Mouse (Mus musculus): ENCODE data around the gene Wnt2b.

Gene Wnt2b

DNA sequence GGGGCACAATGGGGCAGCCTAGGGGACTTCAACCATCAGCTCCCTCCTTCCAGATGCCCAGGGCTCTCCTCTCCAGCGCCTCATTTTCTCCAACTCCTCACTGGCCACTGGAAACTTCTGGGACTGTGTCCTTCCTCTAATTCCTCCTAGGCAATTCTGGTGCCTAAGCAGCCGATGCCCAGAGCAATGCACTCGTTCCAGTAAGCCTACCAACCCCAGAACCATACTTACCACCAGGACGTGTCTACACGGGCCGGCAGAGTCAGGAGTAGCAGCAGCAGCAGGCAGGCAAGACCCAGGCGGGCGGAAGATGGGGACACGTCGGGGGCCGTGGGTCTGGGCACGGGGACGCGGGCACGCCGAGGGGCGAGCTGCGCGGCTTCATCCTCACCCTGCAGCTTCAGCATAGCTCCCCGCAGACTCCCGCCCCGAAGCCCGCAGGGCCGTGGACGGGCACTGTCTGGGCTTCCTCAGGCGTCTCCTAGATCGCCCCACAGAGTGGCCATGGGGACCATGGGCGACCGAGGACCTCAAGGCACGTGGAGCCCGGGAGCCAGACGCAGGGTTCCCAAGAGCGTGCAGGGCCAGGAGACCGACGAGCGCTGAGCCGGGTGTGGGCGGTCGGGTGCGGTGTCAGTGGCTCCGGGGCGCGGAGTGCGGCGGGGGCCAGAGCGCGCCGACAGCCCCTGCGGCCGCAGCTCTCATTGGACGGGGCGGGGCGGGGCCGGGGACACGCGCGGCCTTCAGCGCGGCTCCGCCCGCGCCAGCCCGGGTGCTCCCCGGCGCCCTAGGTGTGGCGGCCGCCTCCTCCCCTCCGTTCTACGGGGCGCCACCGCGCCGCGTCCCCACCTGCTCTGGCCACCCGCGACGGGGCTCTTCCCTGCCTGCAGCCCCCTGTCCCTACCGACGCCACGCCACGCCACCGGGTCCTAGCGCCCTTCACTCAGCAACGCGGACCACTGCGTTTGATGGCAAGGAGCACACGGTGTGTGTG is at the start of gene Wnt2b:
Gene Wnt2b (minus strand): TSS at position 856 of the 994 bp plus-strand sequence.
- no peak for DNase-seq (ENCODE audit: low read depth, low spot score)

GRCm38 (mm10) chr3:105010681-105011339 is 49.1 kb upstream of the Wnt2b start:
- no peak for DNase-seq (ENCODE audit: low read depth, low spot score)

DNA sequence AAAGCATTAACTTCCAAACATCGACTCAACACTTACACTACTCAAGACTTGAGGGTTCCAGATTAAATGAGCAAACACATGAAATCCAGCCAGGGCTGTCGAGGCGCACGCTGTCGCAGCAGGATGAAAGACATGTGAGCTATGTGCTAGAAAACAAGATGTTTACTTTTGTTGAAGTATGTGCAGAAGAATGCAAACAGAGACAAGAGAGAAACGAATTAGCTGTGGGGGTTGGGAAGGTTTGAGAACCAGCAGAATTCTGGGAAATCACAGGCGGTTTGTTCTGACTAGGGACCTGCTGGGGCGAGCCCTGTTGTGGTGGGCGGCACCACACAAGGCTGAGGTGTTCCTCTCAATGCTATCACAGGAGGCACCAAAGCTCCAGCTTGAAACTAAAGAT is 46.3 kb upstream of the Wnt2b start:
- DNase-seq (ENCODE audit: low read depth, low spot score) = no peak

DNA sequence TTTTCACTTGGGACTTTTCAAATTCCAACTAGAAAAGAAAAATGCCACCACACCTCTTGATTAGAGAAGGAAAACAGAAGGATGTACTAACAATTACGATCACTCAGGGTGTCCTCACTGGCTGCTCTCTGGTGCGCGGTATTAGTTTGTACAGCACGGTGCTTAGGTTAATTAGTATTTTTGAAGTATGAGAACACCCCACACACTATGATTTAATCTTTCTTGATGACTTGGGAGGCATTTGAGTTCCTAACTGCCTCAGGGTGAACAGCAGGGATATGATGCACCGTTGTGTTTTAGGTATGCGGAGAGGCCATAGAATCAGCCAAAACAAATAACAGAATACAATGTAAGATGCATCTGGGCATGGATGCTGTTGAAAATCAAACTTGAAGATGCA is 44.4 kb upstream of the Wnt2b start:
- DNase-seq (ENCODE audit: low read depth, low spot score) = no peak

- DNase-seq (ENCODE audit: low read depth, low spot score) = no peak
These were observed 43.9 kb upstream of the Wnt2b start for GRCm38 (mm10) chr3:105005561-105006065.

GRCm38 (mm10) chr3:105005011-105005410 is 43.3 kb upstream of the Wnt2b start:
- DNase-seq (ENCODE audit: low read depth, low spot score) = no peak

- DNase-seq (ENCODE audit: low read depth, low spot score) = no peak
These were observed 42.3 kb upstream of the Wnt2b start for GRCm38 (mm10) chr3:105003960-105004463.

DNA sequence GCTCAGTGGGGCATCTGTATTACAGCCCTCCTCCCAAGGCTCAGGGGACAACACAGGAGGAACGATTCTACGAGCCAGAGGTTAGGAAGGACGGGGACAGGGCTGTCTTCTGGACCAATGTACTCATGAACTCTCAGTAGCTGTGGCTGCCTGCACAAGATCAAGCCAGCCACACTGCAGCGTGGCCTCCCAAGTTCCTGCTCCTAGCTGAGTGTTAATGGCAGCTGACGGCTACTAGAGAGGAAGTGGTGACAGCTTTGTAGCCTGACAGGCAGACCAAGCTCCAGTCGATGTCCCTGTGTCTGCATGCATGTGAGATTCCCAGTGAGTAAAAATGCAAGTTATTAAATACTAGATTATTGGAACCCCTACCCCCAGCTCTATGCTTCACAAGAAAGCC is 39.7 kb upstream of the Wnt2b start:
- no peak for DNase-seq (ENCODE audit: low read depth, low spot score)

- no peak for DNase-seq (ENCODE audit: low read depth, low spot score)
These were observed 38.8 kb upstream of the Wnt2b start for GRCm38 (mm10) chr3:105000561-105000960.

DNA sequence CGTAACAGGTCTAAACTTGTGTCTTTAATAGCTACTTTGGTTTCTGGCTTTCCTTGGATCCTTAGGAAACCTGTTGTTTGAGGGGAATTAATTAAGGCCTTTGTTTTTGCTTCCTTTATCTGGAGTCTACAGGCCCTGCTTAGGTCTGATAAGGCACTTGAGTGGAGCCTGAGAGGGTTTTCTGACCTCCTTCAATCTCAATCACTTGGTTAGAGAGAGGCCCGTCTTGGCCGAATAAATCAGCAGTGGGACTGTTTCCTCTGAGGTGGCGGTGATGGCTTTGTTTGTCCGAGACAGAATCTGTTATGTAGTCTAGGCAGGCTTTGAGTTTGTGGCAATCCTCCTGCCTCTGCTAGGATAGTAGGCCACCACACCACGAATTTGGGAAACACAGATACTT is 35.8 kb upstream of the Wnt2b start:
- DNase-seq (ENCODE audit: low read depth, low spot score) = no peak

DNA sequence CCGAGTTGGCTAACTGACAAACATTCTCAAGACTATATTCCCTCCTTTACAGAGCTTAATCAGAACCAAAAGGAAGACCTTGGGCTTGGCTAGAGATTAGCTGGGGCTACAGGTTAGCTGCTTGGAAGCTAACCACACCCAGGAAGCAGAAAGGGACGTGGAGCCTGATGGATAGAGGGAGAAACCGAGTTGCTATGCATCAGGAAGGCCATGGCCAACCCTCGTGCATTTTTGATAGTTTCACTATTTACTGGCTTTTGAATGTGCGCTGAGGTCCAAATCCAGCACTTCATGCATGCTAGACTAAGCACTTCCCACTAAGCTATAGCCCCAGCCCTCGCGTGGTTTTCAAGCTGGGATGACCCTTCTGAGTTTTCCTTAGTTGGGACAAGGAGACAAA is 34.0 kb upstream of the Wnt2b start:
- no peak for DNase-seq (ENCODE audit: low read depth, low spot score)

GRCm38 (mm10) chr3:104994415-104994841 is 32.7 kb upstream of the Wnt2b start:
- DNase-seq (ENCODE audit: low read depth, low spot score) = no peak

DNA sequence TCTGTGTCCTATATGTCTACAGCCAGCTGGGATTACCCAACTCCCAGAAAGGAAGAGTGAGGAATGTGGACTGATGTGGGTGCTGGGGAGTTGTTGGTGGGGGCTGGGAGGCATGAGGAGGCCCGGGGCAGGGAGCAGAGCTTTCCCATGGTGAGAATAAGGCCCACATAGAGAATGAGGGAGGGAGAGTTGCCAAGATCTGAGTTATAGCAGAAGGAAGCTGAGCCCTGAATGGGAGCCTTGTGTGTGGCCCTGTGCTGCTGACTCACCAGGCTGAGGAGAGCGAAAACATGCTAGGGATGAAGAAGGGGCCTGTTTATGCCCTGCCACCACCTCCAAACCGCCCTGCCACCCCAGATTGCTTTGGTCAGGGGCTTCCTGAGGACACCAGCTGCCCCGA is 32.1 kb upstream of the Wnt2b start:
- no peak for DNase-seq (ENCODE audit: low read depth, low spot score)

DNA sequence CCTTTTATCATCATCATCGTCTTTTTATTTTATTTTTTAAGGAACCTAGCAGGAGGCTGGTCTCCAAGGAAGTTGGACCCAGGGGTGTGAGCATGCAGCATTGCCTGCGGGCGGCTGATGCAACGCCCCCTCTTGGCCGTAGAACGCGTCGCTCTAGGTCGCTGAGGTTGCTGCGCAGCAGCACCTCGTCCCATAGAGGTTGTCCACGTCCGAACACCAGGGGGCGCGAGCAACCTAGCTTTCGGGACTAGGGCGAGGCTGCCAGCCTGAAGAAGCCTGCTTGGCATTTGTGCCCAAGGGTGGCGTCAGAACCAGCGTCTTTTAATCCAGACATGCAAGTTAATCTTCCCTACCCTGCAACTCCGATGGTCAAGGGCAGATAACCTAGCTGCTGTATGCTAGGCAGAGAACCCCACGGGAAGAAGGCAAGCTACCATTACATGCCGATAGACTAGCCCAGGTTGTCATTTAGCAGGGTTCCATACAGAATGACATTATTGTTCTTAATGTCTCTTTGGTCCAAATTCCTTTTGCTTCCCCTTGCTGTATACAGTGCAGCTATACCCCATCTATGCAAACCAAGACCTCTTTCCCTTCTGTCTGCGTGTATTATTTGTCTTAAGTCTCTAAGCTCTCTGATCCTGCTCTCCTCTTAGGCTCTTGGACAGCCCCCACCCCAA is 31.1 kb upstream of the Wnt2b start:
- DNase-seq (ENCODE audit: low read depth, low spot score) = peak; percentile 70

DNA sequence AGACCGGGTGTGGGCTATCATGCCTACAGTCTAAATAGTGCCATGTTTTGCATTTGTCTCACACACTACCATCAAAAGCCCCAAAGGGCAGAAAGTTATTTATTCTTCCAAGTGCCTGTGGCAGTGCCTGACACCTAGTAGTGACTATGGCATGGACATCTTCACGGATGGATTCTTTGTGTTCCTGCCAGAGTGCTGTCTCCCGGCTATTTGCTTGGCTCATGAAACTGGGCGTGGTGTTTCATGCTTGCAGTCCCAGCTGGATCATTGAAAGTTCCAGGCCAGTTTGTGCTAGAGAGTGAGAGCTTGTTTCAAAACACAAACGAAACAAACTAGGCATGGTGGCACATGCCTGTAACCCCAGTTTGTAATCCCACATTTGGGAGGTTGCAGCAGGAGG is 30.0 kb upstream of the Wnt2b start:
- DNase-seq (ENCODE audit: low read depth, low spot score) = no peak

DNA sequence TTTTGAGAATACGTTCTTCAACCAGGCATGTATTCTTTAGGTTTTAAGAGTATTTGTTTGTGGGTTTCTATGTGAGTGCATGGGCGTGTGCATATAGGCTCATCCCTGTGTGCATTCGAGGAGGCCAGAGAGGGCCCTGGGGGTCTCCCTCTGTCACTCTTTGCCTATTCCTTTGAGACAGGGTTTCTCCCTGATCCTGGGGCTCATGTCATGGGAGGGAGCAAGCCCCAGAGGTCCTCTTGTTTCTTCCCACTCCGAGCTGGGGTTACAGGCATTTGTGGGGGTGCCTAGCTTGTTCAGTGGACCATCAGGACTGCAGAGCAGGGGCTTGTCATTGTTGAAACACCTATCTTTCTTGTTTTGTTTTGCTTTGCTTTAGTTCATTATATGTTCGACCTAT is 26.2 kb upstream of the Wnt2b start:
- DNase-seq (ENCODE audit: low read depth, low spot score) = no peak

- no peak for DNase-seq (ENCODE audit: low read depth, low spot score)
These were observed 18.0 kb upstream of the Wnt2b start for GRCm38 (mm10) chr3:104979735-104980134.

DNA sequence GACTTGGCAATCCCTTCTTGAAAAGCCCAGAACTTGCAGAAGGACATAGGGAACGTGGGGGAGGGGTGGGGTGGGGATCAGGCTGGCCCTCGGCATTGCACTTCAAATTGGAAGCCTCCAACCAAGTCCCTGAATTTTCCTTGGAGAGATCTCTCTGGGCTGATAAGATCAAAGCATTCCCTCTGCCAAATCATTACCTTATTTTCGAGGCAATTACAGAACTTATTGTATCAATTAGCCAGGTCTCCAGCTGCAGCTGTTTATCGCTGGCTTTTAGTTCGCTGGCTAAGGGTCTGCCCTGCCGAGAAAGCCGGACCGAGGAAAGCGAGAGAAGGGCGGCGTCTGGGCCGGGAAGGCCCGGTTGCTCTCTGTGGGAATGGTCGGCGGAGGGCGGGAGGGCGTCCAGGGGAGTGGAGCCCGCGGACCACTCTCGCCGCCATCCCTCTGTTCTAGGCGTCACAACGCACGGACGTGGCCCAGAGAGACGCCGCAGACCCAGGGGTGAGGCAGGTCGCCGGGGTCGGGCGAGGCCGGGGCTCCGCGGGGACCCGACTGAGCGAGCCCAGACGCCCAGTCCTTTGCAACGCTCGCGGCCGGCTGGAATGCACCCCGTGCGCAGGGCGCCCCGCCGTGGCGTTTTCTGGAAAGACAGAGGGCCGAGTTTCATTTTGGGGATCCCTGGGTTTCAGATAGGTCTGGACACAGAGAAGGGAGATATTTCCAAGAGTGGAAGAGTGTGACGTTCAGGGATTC is 6.0 kb upstream of the Wnt2b start:
- peak; percentile 47 for DNase-seq (ENCODE audit: low read depth, low spot score)

DNA sequence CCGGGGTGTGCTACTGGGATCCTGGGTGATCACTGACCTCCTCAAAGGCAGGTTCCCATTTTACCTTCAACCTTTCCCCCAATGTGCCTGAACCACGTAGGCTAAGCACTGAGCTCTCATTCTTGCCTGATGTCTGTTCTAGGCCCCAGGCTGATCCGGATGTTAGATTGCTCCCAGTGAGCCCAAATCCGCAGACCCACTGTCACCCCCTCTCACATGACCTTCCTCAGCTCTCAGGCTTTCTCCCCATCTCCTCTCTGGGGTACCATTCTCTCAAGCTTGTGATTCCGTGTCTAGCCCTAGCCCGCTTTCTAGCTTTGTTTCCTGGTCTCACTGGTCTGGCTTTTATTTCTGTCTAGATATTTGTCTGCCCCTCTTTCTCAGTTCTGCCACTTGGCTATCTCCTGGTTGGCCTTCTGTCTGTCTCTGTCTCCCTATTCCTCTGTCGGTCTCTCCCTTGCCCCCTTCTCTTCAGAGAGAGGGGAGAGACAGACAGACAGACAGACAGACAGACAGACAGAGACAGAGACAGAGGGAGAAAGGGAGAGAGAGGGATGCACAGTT is 4.4 kb upstream of the Wnt2b start:
- no peak for DNase-seq (ENCODE audit: low read depth, low spot score)

DNA sequence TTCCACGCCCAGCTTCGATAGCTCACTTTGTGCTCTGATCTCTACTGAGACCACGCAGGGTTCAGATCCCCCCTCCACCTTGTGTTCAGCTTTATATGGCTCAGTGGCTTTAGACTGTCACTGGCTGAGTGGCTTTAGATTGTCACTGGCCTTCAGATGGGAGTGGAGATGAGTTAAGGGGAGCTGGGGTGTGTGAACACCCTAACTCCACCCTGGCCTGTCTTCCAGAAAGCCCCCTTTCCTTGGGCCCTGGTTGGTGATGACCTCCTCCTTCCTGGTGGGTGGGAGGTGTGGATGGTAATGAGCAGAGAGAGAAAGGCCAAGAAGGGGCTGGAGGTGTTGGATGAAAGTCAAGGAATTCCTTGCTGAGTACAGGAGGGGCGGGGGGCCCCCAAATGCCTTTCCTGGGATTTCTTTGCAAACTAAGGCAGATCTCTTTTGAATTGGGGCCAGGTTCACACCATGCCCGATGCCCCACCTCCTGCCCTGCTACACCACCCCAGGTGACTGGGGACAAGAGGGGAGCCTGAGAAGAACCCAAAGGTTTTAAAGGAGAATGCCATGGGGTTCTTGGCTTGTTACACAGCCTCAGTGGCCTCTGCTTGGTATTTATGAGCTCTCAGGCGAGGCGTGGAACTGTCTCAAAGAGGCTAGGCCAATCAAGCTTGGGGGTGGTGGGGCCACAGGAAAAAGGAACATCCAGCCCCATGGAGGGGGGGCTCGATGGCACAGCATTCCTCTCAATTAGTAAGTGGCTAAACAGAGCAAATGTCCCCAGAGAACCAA is 3.5 kb upstream of the Wnt2b start:
- DNase-seq (ENCODE audit: low read depth, low spot score) = no peak
